Mouse (Mus musculus): Measurements from ENCODE around the gene Yrdc.

DNA sequence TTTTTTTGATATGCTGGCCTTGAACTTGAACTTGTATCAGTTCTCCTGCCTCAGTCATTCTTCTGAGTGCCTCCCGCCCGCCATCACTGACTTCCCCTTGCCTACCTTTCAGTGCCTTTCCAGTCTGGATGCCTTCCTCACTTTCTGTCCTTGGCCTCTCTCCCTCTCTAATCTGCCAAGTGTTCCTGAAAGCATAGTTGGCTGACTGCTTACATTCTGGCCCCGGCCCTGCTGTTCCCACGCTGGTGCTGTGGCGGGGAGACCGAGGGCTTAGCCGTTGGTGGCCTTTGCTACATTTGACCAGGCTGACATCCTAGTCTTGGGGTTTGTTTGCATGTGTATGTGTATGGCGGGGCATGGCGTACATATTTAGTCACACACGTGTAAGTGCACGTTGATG lies 34.6 kb upstream of the Yrdc start:
- TF ChIP-seq GATA1 (IDR thresholded peaks at IDR 0.05; ENCODE audit: borderline replicate concordance, low read length) (no peak), FLI1 (IDR thresholded peaks at IDR 0.05; ENCODE audit: low read length) (no peak)

All from megakaryocyte, embryonic 14.5 days (primary cell).